Mouse (Mus musculus) naive thymus-derived CD4-positive, alpha-beta T cell, adult 5 months (primary cell): ENCODE data around the gene Hcn1. TPM values are rescaled to one million over a fixed set of nuclear protein-coding genes. Genes with fewer than 3 reads are reported as not detected.

Source experiments
- polyA plus RNA-seq: library from polyadenylated mRNA; unstranded; fragments of 100-300 nt; shearing (Covaris generic); gene quantifications from one replicate; pipeline ENCODE4 v1.2.1, GENCODE M21; 2017

Gene Hcn1
- polyA plus RNA-seq, result 0.19 TPM

DNA sequence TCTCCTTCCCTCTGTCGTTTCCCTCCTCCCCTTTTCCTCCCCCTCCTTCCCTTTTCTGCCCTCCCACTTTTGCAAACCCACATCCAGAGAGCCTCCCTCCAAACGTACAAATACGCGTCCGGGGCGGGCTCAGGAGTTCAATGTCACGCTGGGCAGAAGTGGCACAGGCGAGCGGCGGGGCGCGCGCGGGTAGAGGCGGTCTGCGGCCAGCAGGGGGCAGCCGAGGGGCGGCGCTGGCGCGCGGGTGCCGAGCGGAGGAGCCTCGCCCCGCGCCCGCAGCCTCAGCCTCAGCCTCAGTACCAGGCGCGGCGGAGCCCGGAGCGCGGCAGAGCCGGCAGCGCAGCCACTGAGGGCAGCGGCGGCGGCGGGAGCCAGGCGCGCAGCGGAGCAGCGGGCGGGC, at the start of gene Hcn1:
Gene Hcn1, plus strand, starts transcription at position 140 of the 400 bp plus-strand sequence.

